Mouse (Mus musculus): ENCODE measurements at regions not wholly inside any gene's neighbourhood (a gene's known extent, or its start where the extent isn't known, plus 50 kb on each side); places are given as distances from the start of the nearest gene placed in this dataset.

GRCm38 (mm10) chr12:29124079-29124668, 372.6 kb downstream of the Eipr1 start:
- no peak overlapping the region for H3K4me2 ChIP-seq (ENCODE audit: low read depth, low read length)
- no peak overlapping the region for H3K9ac ChIP-seq (replicated peaks; ENCODE audit: low read depth, low read length)
- no peak overlapping the region for H3K4me3 ChIP-seq (ENCODE audit: low read depth, low read length)
- no peak for DNase-seq (ENCODE audit: low spot score)
- 60% methylated on average over 7 of the region's 7 CpGs for WGBS
- no peaks in the 10 kb centered on the region for H3K27me3 ChIP-seq (ENCODE audit: control insufficient read depth, insufficient read depth, low read length)
- H3K4me1 ChIP-seq (ENCODE audit: control insufficient read depth, insufficient read depth) = no peaks in the 10 kb centered on the region
- no peak for ATAC-seq (ENCODE audit: insufficient read depth, low read depth)
- no peaks in the 10 kb centered on the region for H3K36me3 ChIP-seq (replicated peaks; ENCODE audit: control insufficient read depth, insufficient read depth, low read length)
- no peak for TF ChIP-seq CTCF (IDR thresholded peaks at IDR 0.05; ENCODE audit: low read depth)
- no peak for TF ChIP-seq EP300 (IDR thresholded peaks at IDR 0.05; ENCODE audit: low read depth)
- H3K27ac ChIP-seq (ENCODE audit: low read depth) = no peak overlapping the region
- no peaks in the 10 kb centered on the region for H3K9me3 ChIP-seq (replicated peaks; ENCODE audit: control insufficient read depth, low read length)

- ATAC-seq (ENCODE audit: insufficient read depth, low read depth) (peak; percentile 55; the same call in 1 of the 2 replicates), DNase-seq (ENCODE audit: low spot score) (peak; percentile 20)
- H3K27me3 ChIP-seq (ENCODE audit: control insufficient read depth, insufficient read depth, low read length) = no peaks in the 10 kb centered on the region
- no peak overlapping the region for H3K4me2 ChIP-seq (ENCODE audit: low read depth, low read length)
- no peaks in the 10 kb centered on the region for H3K4me1 ChIP-seq (ENCODE audit: control insufficient read depth, insufficient read depth)
- H3K27ac ChIP-seq (ENCODE audit: low read depth) = no peak overlapping the region
- H3K9me3 ChIP-seq (replicated peaks; ENCODE audit: control insufficient read depth, low read length) = no peaks in the 10 kb centered on the region
- no peaks in the 10 kb centered on the region for H3K36me3 ChIP-seq (replicated peaks; ENCODE audit: control insufficient read depth, insufficient read depth, low read length)
- WGBS = 33% methylated on average over 10 of the region's 10 CpGs
- TF ChIP-seq CTCF (IDR thresholded peaks at IDR 0.05; ENCODE audit: low read depth) (peak; percentile 69), EP300 (IDR thresholded peaks at IDR 0.05; ENCODE audit: low read depth) (no peak)
- H3K9ac ChIP-seq (replicated peaks; ENCODE audit: low read depth, low read length) = no peak overlapping the region
- no peak overlapping the region for H3K4me3 ChIP-seq (ENCODE audit: low read depth, low read length)
Observed at GRCm38 (mm10) chr12:29128844-29129243, 377.2 kb downstream of the Eipr1 start.

GRCm38 (mm10) chr12:29129331-29129730, 377.7 kb downstream of the Eipr1 start:
- no peak overlapping the region for H3K4me3 ChIP-seq (ENCODE audit: low read depth, low read length)
- WGBS = 49% methylated on average over 4 of the region's 4 CpGs
- no peak overlapping the region for H3K4me2 ChIP-seq (ENCODE audit: low read depth, low read length)
- H3K27me3 ChIP-seq (ENCODE audit: control insufficient read depth, insufficient read depth, low read length) = no peaks in the 10 kb centered on the region
- DNase-seq (ENCODE audit: low spot score) (no peak), ATAC-seq (ENCODE audit: insufficient read depth, low read depth) (no peak)
- no peak overlapping the region for H3K9ac ChIP-seq (replicated peaks; ENCODE audit: low read depth, low read length)
- no peak overlapping the region for H3K27ac ChIP-seq (ENCODE audit: low read depth)
- H3K36me3 ChIP-seq (replicated peaks; ENCODE audit: control insufficient read depth, insufficient read depth, low read length) = no peaks in the 10 kb centered on the region
- no peaks in the 10 kb centered on the region for H3K4me1 ChIP-seq (ENCODE audit: control insufficient read depth, insufficient read depth)
- no peaks in the 10 kb centered on the region for H3K9me3 ChIP-seq (replicated peaks; ENCODE audit: control insufficient read depth, low read length)
- TF ChIP-seq CTCF (IDR thresholded peaks at IDR 0.05; ENCODE audit: low read depth) (no peak), EP300 (IDR thresholded peaks at IDR 0.05; ENCODE audit: low read depth) (no peak)

GRCm38 (mm10) chr12:29134326-29134725, 382.7 kb downstream of the Eipr1 start:
- ATAC-seq (ENCODE audit: insufficient read depth, low read depth) (no peak), DNase-seq (ENCODE audit: low spot score) (no peak)
- H3K27me3 ChIP-seq (ENCODE audit: control insufficient read depth, insufficient read depth, low read length) = no peaks in the 10 kb centered on the region
- no peaks in the 10 kb centered on the region for H3K9me3 ChIP-seq (replicated peaks; ENCODE audit: control insufficient read depth, low read length)
- H3K9ac ChIP-seq (replicated peaks; ENCODE audit: low read depth, low read length) = no peak overlapping the region
- H3K4me2 ChIP-seq (ENCODE audit: low read depth, low read length) = no peak overlapping the region
- WGBS = 77% methylated on average over 2 of the region's 2 CpGs
- H3K27ac ChIP-seq (ENCODE audit: low read depth) = no peak overlapping the region
- TF ChIP-seq CTCF (IDR thresholded peaks at IDR 0.05; ENCODE audit: low read depth) (no peak), EP300 (IDR thresholded peaks at IDR 0.05; ENCODE audit: low read depth) (no peak)
- no peaks in the 10 kb centered on the region for H3K36me3 ChIP-seq (replicated peaks; ENCODE audit: control insufficient read depth, insufficient read depth, low read length)
- no peak overlapping the region for H3K4me3 ChIP-seq (ENCODE audit: low read depth, low read length)
- peaks cover 4% of the 10 kb centered on the region; the same call in 1 of the 2 replicates for H3K4me1 ChIP-seq (ENCODE audit: control insufficient read depth, insufficient read depth)

GRCm38 (mm10) chr12:29136850-29137268, 385.3 kb downstream of the Eipr1 start:
- 13% methylated on average over 5 of the region's 5 CpGs for WGBS

GRCm38 (mm10) chr12:29137455-29137854, 385.9 kb downstream of the Eipr1 start:
- Histone ChIP-seq H3K4me3 (ENCODE audit: low read depth, low read length) (no peak overlapping the region), H3K9ac (replicated peaks; ENCODE audit: low read depth, low read length) (no peak overlapping the region), H3K4me1 (ENCODE audit: control insufficient read depth, insufficient read depth) (peaks cover 4% of the 10 kb centered on the region; the same call in 1 of the 2 replicates), H3K4me2 (ENCODE audit: low read depth, low read length) (no peak overlapping the region), H3K36me3 (replicated peaks; ENCODE audit: control insufficient read depth, insufficient read depth, low read length) (no peaks in the 10 kb centered on the region), H3K27ac (ENCODE audit: low read depth) (no peak overlapping the region), H3K27me3 (ENCODE audit: control insufficient read depth, insufficient read depth, low read length) (no peaks in the 10 kb centered on the region), H3K9me3 (replicated peaks; ENCODE audit: control insufficient read depth, low read length) (no peaks in the 10 kb centered on the region)
- DNase-seq (ENCODE audit: low spot score) = no peak
- 0 out of 2 replicates have a peak, but pooled peaks have one; percentile 45 for ATAC-seq (ENCODE audit: insufficient read depth, low read depth)
- 58% methylated on average over 8 of the region's 8 CpGs for WGBS
- TF ChIP-seq EP300 (IDR thresholded peaks at IDR 0.05; ENCODE audit: low read depth) = no peak
- no peak for TF ChIP-seq CTCF (IDR thresholded peaks at IDR 0.05; ENCODE audit: low read depth)

More at GRCm38 (mm10) chr12:29136850-29137268, 385.3 kb downstream of the Eipr1 start:
- TF ChIP-seq EP300 (IDR thresholded peaks at IDR 0.05; ENCODE audit: low read depth) (no peak), CTCF (IDR thresholded peaks at IDR 0.05; ENCODE audit: low read depth) (no peak)
- H3K36me3 ChIP-seq (replicated peaks; ENCODE audit: control insufficient read depth, insufficient read depth, low read length) = no peaks in the 10 kb centered on the region
- no peak overlapping the region for H3K4me3 ChIP-seq (ENCODE audit: low read depth, low read length)
- ATAC-seq (ENCODE audit: insufficient read depth, low read depth) = peak; percentile 94
- H3K27me3 ChIP-seq (ENCODE audit: control insufficient read depth, insufficient read depth, low read length) = no peaks in the 10 kb centered on the region
- no peaks in the 10 kb centered on the region for H3K9me3 ChIP-seq (replicated peaks; ENCODE audit: control insufficient read depth, low read length)
- no peak overlapping the region for H3K4me2 ChIP-seq (ENCODE audit: low read depth, low read length)
- no peak overlapping the region for H3K9ac ChIP-seq (replicated peaks; ENCODE audit: low read depth, low read length)
- DNase-seq (ENCODE audit: low spot score) = peak; percentile 81
- H3K27ac ChIP-seq (ENCODE audit: low read depth) = no peak overlapping the region
- H3K4me1 ChIP-seq (ENCODE audit: control insufficient read depth, insufficient read depth) = peaks cover 4% of the 10 kb centered on the region; the same call in 1 of the 2 replicates

All from heart, postnatal 0 days (tissue).